Mouse (Mus musculus) G1E (cell line): Measurements from ENCODE around the gene Rnf225. TPM values are rescaled to one million over a fixed set of nuclear protein-coding genes. Genes with fewer than 3 reads are reported as not detected.
"Not testable (repeated sequence)": the region's sequence is repeated elsewhere in the genome, so short reads cannot be mapped to it uniquely, and the experiment has no call there.

ENCODE experiments used
- ATAC-seq: 2 replicates; pipeline ENCODE4 v1.8.0; 2016; ENCODE audit warnings: mild to moderate bottlenecking; ENCODE audit not compliant: insufficient number of reproducible peaks, poor library complexity, low FRiP score, severe bottlenecking; ENCODE audit errors: extremely low read depth
- DNase-seq: peaks from one replicate; pipeline ENCODE4 v3.0.0; 2012; ENCODE audit warnings: low spot score
- H3K27me3 ChIP-seq: 2 replicates; pipeline ENCODE4 v1.6.1; 2012; ENCODE audit warnings: mild to moderate bottlenecking, low read length, inconsistent platforms; ENCODE audit not compliant: insufficient read depth
- H3K36me3 ChIP-seq: replicated peaks from 2 replicates; pipeline ENCODE3; 2012; ENCODE audit warnings: mild to moderate bottlenecking, inconsistent platforms
- H3K4me1 ChIP-seq: 2 replicates; pipeline ENCODE4 v1.6.1; 2012; ENCODE audit warnings: low read depth, low read length, inconsistent platforms, mixed read lengths; ENCODE audit not compliant: insufficient read depth
- H3K4me3 ChIP-seq: 2 replicates; pipeline ENCODE4 v1.5.1; 2012; ENCODE audit warnings: low read depth, mild to moderate bottlenecking, inconsistent platforms, low read length, moderate library complexity, mixed read lengths
- H3K9me3 ChIP-seq: replicated peaks from 2 replicates; pipeline ENCODE4 v1.6.1; 2012; ENCODE audit warnings: inconsistent platforms
- CTCF ChIP-seq: IDR thresholded peaks from 2 replicates; pipeline ENCODE4 v1.5.1; 2012; ENCODE audit warnings: low read depth, low read length, inconsistent platforms, mixed read lengths
- GATA1 ChIP-seq: IDR thresholded peaks from 2 replicates; pipeline ENCODE4 v1.6.1; 2012; ENCODE audit warnings: borderline replicate concordance, low read length, inconsistent platforms, mixed read lengths
- GATA2 ChIP-seq: IDR thresholded peaks from 2 replicates; pipeline ENCODE4 v1.6.1; 2012; ENCODE audit warnings: low read depth, low read length, inconsistent platforms, borderline replicate concordance
- POLR2AphosphoS5 ChIP-seq: IDR thresholded peaks from 2 replicates; pipeline ENCODE4 v1.6.1; 2012; ENCODE audit warnings: low read depth, low read length, inconsistent platforms; ENCODE audit not compliant: insufficient replicate concordance
- TAL1 ChIP-seq: conservative IDR thresholded peaks from 2 replicates; pipeline ENCODE4 v1.6.1; 2012; ENCODE audit warnings: low read depth, low read length, inconsistent platforms, mixed read lengths
- polyA plus RNA-seq: library from polyadenylated mRNA; stranded (reverse); fragments of >175 nt; gene quantifications from 2 replicates; pipeline ENCODE4 v1.2.3, GENCODE M21; 2012
- total RNA-seq, 2 experiments: library from RNA; stranded (forward) in 1 of 2; stranded (reverse) in 1 of 2; fragments of 200-1000 nt in 1 of 2; fragments of >200 nt in 1 of 2; fragmentation: Nextera tagmentation in 1 of 2; gene quantifications; 2 replicates each; pipeline ENCODE4 v1.2.3; 2014 to 2017

Gene Rnf225
- total and polyA plus RNA-seq, 3 experiments: 0.76 to 1.0 (median 0.98) TPM

GRCm38 (mm10) chr7:12909498-12909962 lies 17.7 kb upstream of the Rnf225 start:
- Histone ChIP-seq H3K9me3 (no peaks in the 10 kb centered on the region), H3K4me1 (no peaks in the 10 kb centered on the region), H3K36me3 (peaks cover 47% of the 10 kb centered on the region), H3K4me3 (no peak overlapping the region), H3K27me3 (no peaks in the 10 kb centered on the region)
- no peak for DNase-seq
- no peak for ATAC-seq
- TF ChIP-seq CTCF (no peak), GATA1 (no peak), POLR2AphosphoS5 (no peak), TAL1 (no peak), GATA2 (no peak)

- Histone ChIP-seq H3K9me3 (no peaks in the 10 kb centered on the region), H3K36me3 (peaks cover 40% of the 10 kb centered on the region), H3K27me3 (no peaks in the 10 kb centered on the region), H3K4me1 (no peaks in the 10 kb centered on the region), H3K4me3 (no peak overlapping the region)
- TF ChIP-seq CTCF: no peak
- no peak for TF ChIP-seq TAL1
- no peak for TF ChIP-seq GATA1
- no peak for TF ChIP-seq GATA2
- TF ChIP-seq POLR2AphosphoS5: no peak
- DNase-seq (no peak), ATAC-seq (no peak)
Measured at GRCm38 (mm10) chr7:12910181-12910668, 17.0 kb upstream of the Rnf225 start.

GRCm38 (mm10) chr7:12913556-12913955 lies 13.7 kb upstream of the Rnf225 start:
- no peak for TF ChIP-seq CTCF
- TF ChIP-seq TAL1: no peak
- TF ChIP-seq GATA1: no peak
- no peak for TF ChIP-seq POLR2AphosphoS5
- no peak for TF ChIP-seq GATA2
- Histone ChIP-seq H3K4me3 (no peak overlapping the region), H3K27me3 (no peaks in the 10 kb centered on the region), H3K36me3 (peaks cover 8% of the 10 kb centered on the region), H3K9me3 (no peaks in the 10 kb centered on the region), H3K4me1 (no peaks in the 10 kb centered on the region)
- ATAC-seq: peak; percentile 48; the same call in 1 of the 2 replicates
- no peak for DNase-seq

- peaks cover 26% of the 10 kb centered on the region for H3K4me1 ChIP-seq
- H3K36me3 ChIP-seq: peaks cover 29% of the 10 kb centered on the region
- H3K9me3 ChIP-seq, ATAC-seq, H3K27me3 ChIP-seq, DNase-seq: not testable (repeated sequence)
- H3K4me3 ChIP-seq: peak overlapping the region; percentile 64; the same call in 1 of the 2 replicates
Measured at GRCm38 (mm10) chr7:12920495-12920894, 6.7 kb upstream of the Rnf225 start.

GRCm38 (mm10) chr7:12921318-12921704 lies 5.9 kb upstream of the Rnf225 start:
- Histone ChIP-seq H3K9me3 (no peaks in the 10 kb centered on the region), H3K4me1 (peaks cover 32% of the 10 kb centered on the region), H3K4me3 (peak overlapping the region; percentile 83), H3K36me3 (peaks cover 37% of the 10 kb centered on the region), H3K27me3 (no peaks in the 10 kb centered on the region)
- TF ChIP-seq GATA1: no peak
- TF ChIP-seq TAL1: no peak
- no peak for TF ChIP-seq POLR2AphosphoS5
- no peak for TF ChIP-seq GATA2
- TF ChIP-seq CTCF: no peak
- no peak for DNase-seq
- no peak for ATAC-seq

- peaks cover 43% of the 10 kb centered on the region for H3K36me3 ChIP-seq
- ATAC-seq: peak; percentile 88
Measured at GRCm38 (mm10) chr7:12921705-12922465, 5.3 kb upstream of the Rnf225 start, which contains the start of gene Rps5. Gene Rps5, plus strand, starts transcription at chr7:12922290.

More at GRCm38 (mm10) chr7:12921705-12922465, 5.3 kb upstream of the Rnf225 start, which contains the start of gene Rps5:
- DNase-seq: peak; percentile 87
- Histone ChIP-seq H3K27me3 (no peaks in the 10 kb centered on the region), H3K4me3 (peak within 1 kb of the TSS; percentile 83), H3K9me3 (no peaks in the 10 kb centered on the region), H3K4me1 (peaks cover 34% of the 10 kb centered on the region)
- TF ChIP-seq GATA1 (no peak), CTCF (peak; percentile 60), POLR2AphosphoS5 (peak; percentile 92; the same call in 1 of the 2 replicates), TAL1 (no peak), GATA2 (no peak)
